Mouse (Mus musculus) liver, adult 2 months (tissue): ENCODE data around the gene Mettl8. TPM values are rescaled to one million over a fixed set of nuclear protein-coding genes. Genes with fewer than 3 reads are reported as not detected.
A peak's percentile ranks its signal among the peaks of the same experiment; 100 is the strongest.

Experiments used
- DNase-seq: peaks from one replicate; pipeline ENCODE4 v3.0.0-alpha.2; 2011; ENCODE audit warnings: low read depth, low spot score; ENCODE audit errors: extremely low read depth
- H3K27ac ChIP-seq: fragments of 200-500 bp; replicated peaks from 2 replicates; pipeline ENCODE4 v1.5.1; 2012; ENCODE audit warnings: low read depth, mild to moderate bottlenecking, control low read depth, inconsistent platforms, low read length; ENCODE audit not compliant: insufficient read depth
- H3K27me3 ChIP-seq: fragments of 200-500 bp; 2 replicates; pipeline ENCODE4 v1.6.1; 2012; ENCODE audit warnings: mild to moderate bottlenecking, moderate library complexity, low read length, inconsistent platforms; ENCODE audit not compliant: control insufficient read depth, insufficient read depth
- H3K36me3 ChIP-seq: fragments of 200-500 bp; 2 replicates; pipeline ENCODE4 v1.6.1; 2012; ENCODE audit warnings: low read length, inconsistent platforms; ENCODE audit not compliant: control insufficient read depth, insufficient read depth
- H3K4me1 ChIP-seq: fragments of 200-500 bp; 2 replicates; pipeline ENCODE4 v1.6.1; 2011; ENCODE audit warnings: low read length; ENCODE audit not compliant: control insufficient read depth, insufficient read depth
- H3K4me3 ChIP-seq: fragments of 200-500 bp; 2 replicates; pipeline ENCODE4 v1.5.1; 2011; ENCODE audit warnings: low read depth, mild to moderate bottlenecking, control low read depth, low read length, moderate library complexity; ENCODE audit not compliant: insufficient read depth
- H3K79me2 ChIP-seq: fragments of 200-500 bp; 2 replicates; pipeline ENCODE4 v1.6.1; 2012; ENCODE audit warnings: inconsistent platforms, mild to moderate bottlenecking, low read length, moderate library complexity; ENCODE audit not compliant: control insufficient read depth, insufficient read depth
- H3K9ac ChIP-seq: fragments of 200-500 bp; 2 replicates; pipeline ENCODE4 v1.6.1; 2012; ENCODE audit warnings: low read depth, mild to moderate bottlenecking, control low read depth, inconsistent platforms, low read length
- CTCF ChIP-seq: fragments of 200-500 bp; IDR thresholded peaks from 2 replicates; pipeline ENCODE4 v1.5.1; 2011; ENCODE audit warnings: low read depth, low read length, control low read depth
- POLR2A ChIP-seq: fragments of 200-500 bp; IDR thresholded peaks from 2 replicates; pipeline ENCODE4 v1.6.1; 2011; ENCODE audit warnings: low read length, control low read depth; ENCODE audit not compliant: insufficient read depth; ENCODE audit errors: extremely low read depth
- WGBS: fragments of 180-500 bp; shearing (Covaris S2); methylation state at CpG from one replicate; pipeline ENCODE4 v1.1.7; 2018; 5-methylcytosine and 5-hydroxymethylcytosine counted together
- polyA plus RNA-seq: library from polyadenylated mRNA; depleted of rRNA; stranded (reverse); fragments of >200 nt; gene quantifications from 2 replicates; pipeline ENCODE4 v1.2.3, GENCODE M21; 2012
- total RNA-seq: library from RNA; depleted of rRNA; stranded (reverse); fragments of >200 nt; gene quantifications from 2 replicates; pipeline ENCODE4 v1.2.3, GENCODE M21; 2014

Mettl8 gene
- total and polyA plus RNA-seq, 2 experiments, result 2.7 to 11.7 TPM

GRCm38 (mm10) chr2:70992715-70993114, 62.7 kb downstream of the Mettl8 start:
- no peak overlapping the region for H3K9ac ChIP-seq

GRCm38 (mm10) chr2:70990196-70990595, 65.2 kb downstream of the Mettl8 start:
- Histone ChIP-seq H3K36me3 (no peaks in the 10 kb centered on the region), H3K27me3 (no peaks in the 10 kb centered on the region), H3K27ac (no peak overlapping the region), H3K4me3 (no peak overlapping the region), H3K9ac (no peak overlapping the region), H3K79me2 (no peaks in the 10 kb centered on the region), H3K4me1 (0 out of 2 replicates have a peak, but pooled peaks cover 3% of the 10 kb centered on the region)
- no peak for TF ChIP-seq CTCF
- TF ChIP-seq POLR2A, result no peak
- WGBS, result 82% methylated on average over 4 of the region's 4 CpGs
- DNase-seq, result peak; percentile 15

More at GRCm38 (mm10) chr2:70992715-70993114, 62.7 kb downstream of the Mettl8 start:
- peak; percentile 79 for DNase-seq
- 11% methylated on average over 2 of the region's 2 CpGs for WGBS
- Histone ChIP-seq H3K36me3 (no peaks in the 10 kb centered on the region), H3K4me1 (no peaks in the 10 kb centered on the region), H3K4me3 (no peak overlapping the region), H3K27ac (no peak overlapping the region), H3K79me2 (no peaks in the 10 kb centered on the region), H3K27me3 (no peaks in the 10 kb centered on the region)
- no peak for TF ChIP-seq CTCF

- no peaks in the 10 kb centered on the region for H3K36me3 ChIP-seq
- H3K27me3 ChIP-seq, result no peaks in the 10 kb centered on the region
- 70% methylated on average over 17 of the region's 17 CpGs for WGBS
- H3K9ac ChIP-seq, result no peak overlapping the region
- 0 out of 2 replicates have a peak, but pooled peaks cover 3% of the 10 kb centered on the region for H3K4me1 ChIP-seq
- no peak overlapping the region for H3K27ac ChIP-seq
- TF ChIP-seq CTCF (no peak), POLR2A (no peak)
- DNase-seq, result peak; percentile 20
- H3K79me2 ChIP-seq, result no peaks in the 10 kb centered on the region
- H3K4me3 ChIP-seq, result no peak overlapping the region
Measured at GRCm38 (mm10) chr2:70989201-70990191, 65.9 kb downstream of the Mettl8 start.

- Histone ChIP-seq H3K36me3 (no peaks in the 10 kb centered on the region; the same call in none of the 2 replicates), H3K79me2 (no peaks in the 10 kb centered on the region), H3K27ac (no peak overlapping the region), H3K4me3 (no peak overlapping the region), H3K9ac (no peak overlapping the region), H3K27me3 (no peaks in the 10 kb centered on the region), H3K4me1 (no peaks in the 10 kb centered on the region)
- WGBS, result 75% methylated on average over 5 of the region's 5 CpGs
- TF ChIP-seq POLR2A (no peak), CTCF (no peak)
- peak; percentile 64 for DNase-seq
Measured at GRCm38 (mm10) chr2:70978271-70978670, 77.1 kb downstream of the Mettl8 start.

- Histone ChIP-seq H3K4me3 (no peak overlapping the region), H3K27me3 (no peaks in the 10 kb centered on the region), H3K27ac (no peak overlapping the region), H3K79me2 (no peaks in the 10 kb centered on the region), H3K9ac (no peak overlapping the region), H3K4me1 (peaks cover 4% of the 10 kb centered on the region; the same call in 1 of the 2 replicates), H3K36me3 (no peaks in the 10 kb centered on the region; the same call in none of the 2 replicates)
- 94% methylated on average over 6 of the region's 6 CpGs for WGBS
- DNase-seq, result no peak
- TF ChIP-seq CTCF (no peak), POLR2A (no peak)
Measured at GRCm38 (mm10) chr2:70974769-70975168, 80.6 kb downstream of the Mettl8 start.
